Mouse (Mus musculus): ENCODE measurements at regions not wholly inside any gene's neighbourhood (a gene's known extent, or its start where the extent isn't known, plus 50 kb on each side); places are given as distances from the start of the nearest gene placed in this dataset.

- WGBS, result 79% methylated on average over 9 of the region's 9 CpGs
- no peaks in the 10 kb centered on the region for H3K9me3 ChIP-seq (ENCODE audit: low read length)
- no peak overlapping the region for H3K4me3 ChIP-seq (ENCODE audit: low read length)
- H3K9ac ChIP-seq (replicated peaks; ENCODE audit: low read length), result no peak overlapping the region
- peaks cover 9% of the 10 kb centered on the region for H3K4me1 ChIP-seq (ENCODE audit: insufficient read depth, low read length)
- H3K4me2 ChIP-seq (replicated peaks; ENCODE audit: low read depth, low read length), result no peak overlapping the region
- peaks cover 3% of the 10 kb centered on the region; the same call in 1 of the 2 replicates for H3K27me3 ChIP-seq (ENCODE audit: insufficient read depth, low read length)
- H3K36me3 ChIP-seq (ENCODE audit: insufficient read depth, low read length), result no peaks in the 10 kb centered on the region
- ATAC-seq (ENCODE audit: low FRiP score, low TSS enrichment), result no peak
- H3K27ac ChIP-seq (ENCODE audit: low read length), result no peak overlapping the region
Observed at GRCm38 (mm10) chr9:61595170-61595967, 223.2 kb downstream of the Tle3 start.

GRCm38 (mm10) chr9:61593991-61594390 lies 221.8 kb downstream of the Tle3 start:
- no peak overlapping the region for H3K4me3 ChIP-seq (ENCODE audit: low read length)
- no peak overlapping the region for H3K27ac ChIP-seq (ENCODE audit: low read length)
- H3K27me3 ChIP-seq (ENCODE audit: insufficient read depth, low read length), result peaks cover 3% of the 10 kb centered on the region; the same call in 1 of the 2 replicates
- no peak overlapping the region for H3K9ac ChIP-seq (replicated peaks; ENCODE audit: low read length)
- peaks cover 9% of the 10 kb centered on the region for H3K4me1 ChIP-seq (ENCODE audit: insufficient read depth, low read length)
- H3K9me3 ChIP-seq (ENCODE audit: low read length), result no peaks in the 10 kb centered on the region
- no peak overlapping the region for H3K4me2 ChIP-seq (replicated peaks; ENCODE audit: low read depth, low read length)
- H3K36me3 ChIP-seq (ENCODE audit: insufficient read depth, low read length), result no peaks in the 10 kb centered on the region
- WGBS, result 87% methylated on average over 6 of the region's 6 CpGs
- no peak for ATAC-seq (ENCODE audit: low FRiP score, low TSS enrichment)

GRCm38 (mm10) chr9:61589727-61590299 lies 217.6 kb downstream of the Tle3 start:
- WGBS, result 83% methylated on average over 10 of the region's 10 CpGs
- no peaks in the 10 kb centered on the region for H3K9me3 ChIP-seq (ENCODE audit: low read length)
- ATAC-seq (ENCODE audit: low FRiP score, low TSS enrichment), result no peak
- H3K4me1 ChIP-seq (ENCODE audit: insufficient read depth, low read length), result no peaks in the 10 kb centered on the region
- H3K27me3 ChIP-seq (ENCODE audit: insufficient read depth, low read length), result 0 out of 2 replicates have a peak, but pooled peaks cover under 1% of the 10 kb centered on the region
- no peak overlapping the region for H3K4me3 ChIP-seq (ENCODE audit: low read length)
- no peak overlapping the region for H3K27ac ChIP-seq (ENCODE audit: low read length)
- H3K9ac ChIP-seq (replicated peaks; ENCODE audit: low read length), result no peak overlapping the region
- no peaks in the 10 kb centered on the region for H3K36me3 ChIP-seq (ENCODE audit: insufficient read depth, low read length)
- H3K4me2 ChIP-seq (replicated peaks; ENCODE audit: low read depth, low read length), result no peak overlapping the region

- H3K4me1 ChIP-seq (ENCODE audit: insufficient read depth, low read length), result peaks cover 14% of the 10 kb centered on the region
- peak; percentile 69; the same call in 1 of the 2 replicates for ATAC-seq (ENCODE audit: low FRiP score, low TSS enrichment)
- no peak overlapping the region for H3K27ac ChIP-seq (ENCODE audit: low read length)
- H3K4me2 ChIP-seq (replicated peaks; ENCODE audit: low read depth, low read length), result no peak overlapping the region
- H3K4me3 ChIP-seq (ENCODE audit: low read length), result no peak overlapping the region
- no peaks in the 10 kb centered on the region for H3K9me3 ChIP-seq (ENCODE audit: low read length)
- no peaks in the 10 kb centered on the region for H3K27me3 ChIP-seq (ENCODE audit: insufficient read depth, low read length)
- no peak overlapping the region for H3K9ac ChIP-seq (replicated peaks; ENCODE audit: low read length)
- 28% methylated on average over 21 of the region's 21 CpGs for WGBS
- no peaks in the 10 kb centered on the region for H3K36me3 ChIP-seq (ENCODE audit: insufficient read depth, low read length)
Observed at GRCm38 (mm10) chr9:61583281-61584072, 211.3 kb downstream of the Tle3 start.

GRCm38 (mm10) chr9:61581046-61581445 lies 208.9 kb downstream of the Tle3 start:
- peaks cover 14% of the 10 kb centered on the region for H3K4me1 ChIP-seq (ENCODE audit: insufficient read depth, low read length)
- 74% methylated on average over 6 of the region's 6 CpGs for WGBS
- no peaks in the 10 kb centered on the region for H3K27me3 ChIP-seq (ENCODE audit: insufficient read depth, low read length)
- H3K4me3 ChIP-seq (ENCODE audit: low read length), result no peak overlapping the region
- no peaks in the 10 kb centered on the region for H3K9me3 ChIP-seq (ENCODE audit: low read length)
- no peaks in the 10 kb centered on the region for H3K36me3 ChIP-seq (ENCODE audit: insufficient read depth, low read length)
- H3K4me2 ChIP-seq (replicated peaks; ENCODE audit: low read depth, low read length), result no peak overlapping the region
- no peak overlapping the region for H3K27ac ChIP-seq (ENCODE audit: low read length)
- no peak for ATAC-seq (ENCODE audit: low FRiP score, low TSS enrichment)
- no peak overlapping the region for H3K9ac ChIP-seq (replicated peaks; ENCODE audit: low read length)

GRCm38 (mm10) chr9:61578255-61578654 lies 206.1 kb downstream of the Tle3 start:
- H3K27me3 ChIP-seq (ENCODE audit: insufficient read depth, low read length), result no peaks in the 10 kb centered on the region
- H3K9me3 ChIP-seq (ENCODE audit: low read length), result no peaks in the 10 kb centered on the region
- H3K27ac ChIP-seq (ENCODE audit: low read length), result no peak overlapping the region
- 65% methylated on average over 5 of the region's 5 CpGs for WGBS
- H3K4me2 ChIP-seq (replicated peaks; ENCODE audit: low read depth, low read length), result no peak overlapping the region
- ATAC-seq (ENCODE audit: low FRiP score, low TSS enrichment), result no peak
- no peaks in the 10 kb centered on the region for H3K36me3 ChIP-seq (ENCODE audit: insufficient read depth, low read length)
- H3K4me3 ChIP-seq (ENCODE audit: low read length), result no peak overlapping the region
- no peak overlapping the region for H3K9ac ChIP-seq (replicated peaks; ENCODE audit: low read length)
- H3K4me1 ChIP-seq (ENCODE audit: insufficient read depth, low read length), result peaks cover 6% of the 10 kb centered on the region

- Histone ChIP-seq H3K4me2 (replicated peaks; ENCODE audit: low read depth, low read length) (no peak overlapping the region), H3K9ac (replicated peaks; ENCODE audit: low read length) (no peak overlapping the region), H3K9me3 (ENCODE audit: low read length) (no peaks in the 10 kb centered on the region), H3K27ac (ENCODE audit: low read length) (no peak overlapping the region), H3K36me3 (ENCODE audit: insufficient read depth, low read length) (no peaks in the 10 kb centered on the region), H3K4me1 (ENCODE audit: insufficient read depth, low read length) (no peaks in the 10 kb centered on the region), H3K27me3 (ENCODE audit: insufficient read depth, low read length) (no peaks in the 10 kb centered on the region), H3K4me3 (ENCODE audit: low read length) (no peak overlapping the region)
- WGBS, result 42% methylated on average over 21 of the region's 21 CpGs
- no peak for ATAC-seq (ENCODE audit: low FRiP score, low TSS enrichment)
Observed at GRCm38 (mm10) chr9:61573634-61574359, 201.6 kb downstream of the Tle3 start.

- no peak for ATAC-seq (ENCODE audit: low FRiP score, low TSS enrichment)
- Histone ChIP-seq H3K27ac (ENCODE audit: low read length) (no peak overlapping the region), H3K4me2 (replicated peaks; ENCODE audit: low read depth, low read length) (no peak overlapping the region), H3K9ac (replicated peaks; ENCODE audit: low read length) (no peak overlapping the region), H3K27me3 (ENCODE audit: insufficient read depth, low read length) (no peaks in the 10 kb centered on the region), H3K36me3 (ENCODE audit: insufficient read depth, low read length) (no peaks in the 10 kb centered on the region), H3K9me3 (ENCODE audit: low read length) (no peaks in the 10 kb centered on the region), H3K4me3 (ENCODE audit: low read length) (no peak overlapping the region), H3K4me1 (ENCODE audit: insufficient read depth, low read length) (no peaks in the 10 kb centered on the region)
- WGBS, result 59% methylated on average over 8 of the region's 8 CpGs
Observed at GRCm38 (mm10) chr9:61563017-61563416, 190.9 kb downstream of the Tle3 start.

GRCm38 (mm10) chr9:61561551-61561950 lies 189.4 kb downstream of the Tle3 start:
- 44% methylated on average over 8 of the region's 8 CpGs for WGBS
- Histone ChIP-seq H3K27me3 (ENCODE audit: insufficient read depth, low read length) (no peaks in the 10 kb centered on the region), H3K9ac (replicated peaks; ENCODE audit: low read length) (no peak overlapping the region)

More at GRCm38 (mm10) chr9:61561551-61561950, 189.4 kb downstream of the Tle3 start:
- H3K27ac ChIP-seq (ENCODE audit: low read length), result no peak overlapping the region
- no peak overlapping the region for H3K4me3 ChIP-seq (ENCODE audit: low read length)
- ATAC-seq (ENCODE audit: low FRiP score, low TSS enrichment), result no peak
- no peaks in the 10 kb centered on the region for H3K9me3 ChIP-seq (ENCODE audit: low read length)
- no peaks in the 10 kb centered on the region for H3K36me3 ChIP-seq (ENCODE audit: insufficient read depth, low read length)
- H3K4me1 ChIP-seq (ENCODE audit: insufficient read depth, low read length), result no peaks in the 10 kb centered on the region
- H3K4me2 ChIP-seq (replicated peaks; ENCODE audit: low read depth, low read length), result no peak overlapping the region
